Mouse (Mus musculus): ENCODE measurements around the gene Slc25a12.

GRCm38 (mm10) chr2:71304821-71305220, 62.7 kb downstream of the Slc25a12 start:
- TF ChIP-seq CTCF (IDR thresholded peaks at IDR 0.05; ENCODE audit: control insufficient read depth, insufficient read depth, insufficient replicate concordance, low read depth, low read length) (no peak), POLR2A (IDR thresholded peaks at IDR 0.05; ENCODE audit: control insufficient read depth, low read depth, low read length) (no peak)

Measured in testis, adult 2 months (tissue).